Mouse (Mus musculus): ENCODE measurements around the gene Il1rap.

DNA sequence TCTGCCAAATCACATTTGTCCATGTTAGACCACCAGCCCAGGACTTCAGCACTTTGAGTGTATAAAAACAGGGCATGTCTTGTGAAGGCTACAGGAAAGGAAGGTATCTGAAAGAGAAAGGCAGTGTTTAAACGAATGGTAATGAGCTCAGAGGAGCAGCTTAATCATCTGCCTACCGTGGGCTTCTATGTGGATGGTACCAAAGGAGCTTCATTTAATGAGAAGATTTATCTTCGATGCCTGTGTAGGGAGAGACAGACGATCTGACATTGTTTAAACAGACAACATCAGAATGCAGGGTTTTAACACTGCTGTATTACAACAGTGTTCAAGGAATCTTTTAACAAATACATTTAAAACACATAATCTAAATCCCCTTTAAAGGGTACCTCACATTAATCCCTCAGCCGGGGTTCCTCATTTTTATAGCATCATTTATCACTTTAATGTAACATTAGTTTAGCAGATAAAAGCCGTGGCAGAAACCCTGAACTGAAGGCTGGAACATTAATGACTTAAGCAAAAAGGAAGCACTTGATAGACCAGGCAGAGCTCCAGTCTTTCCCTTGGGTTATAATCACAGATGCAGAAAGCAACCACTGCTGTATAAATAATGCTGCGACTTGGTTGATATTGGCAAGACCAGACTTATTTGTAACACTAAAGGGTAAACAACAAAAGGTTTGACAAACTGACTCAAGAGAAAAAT lies 35.2 kb upstream of the Il1rap start:
- TF ChIP-seq CTCF (IDR thresholded peaks at IDR 0.05 in 2 of 3, conservative IDR thresholded peaks at IDR 0.05 in 1 of 3; ENCODE audit: control insufficient read depth in 1 of 3, insufficient read depth in 1 of 3, low read depth in 2 of 3, low read length in 3 of 3, poor library complexity in 1 of 3, severe bottlenecking in 1 of 3) = no peak
- TF ChIP-seq UBTF (IDR thresholded peaks at IDR 0.05; ENCODE audit: borderline replicate concordance, insufficient read depth, low read depth, low read length) = no peak
- no peak for TF ChIP-seq MAX (IDR thresholded peaks at IDR 0.05; ENCODE audit: low read length)
- no peak for TF ChIP-seq GATA1 (IDR thresholded peaks at IDR 0.05; ENCODE audit: low read depth, low read length)
- TF ChIP-seq POLR2A (IDR thresholded peaks at IDR 0.05; ENCODE audit: control insufficient read depth in 1 of 2, insufficient read depth in 1 of 2, low read depth in 1 of 2, low read length in 2 of 2, poor library complexity in 1 of 2) = no peak
- no peak for TF ChIP-seq POLR2AphosphoS2 (IDR thresholded peaks at IDR 0.05; ENCODE audit: low read length)

Measured in MEL (cell line).